Mouse (Mus musculus) gastrocnemius, postnatal 4 days (tissue): ENCODE results near the gene Arxes1. TPM values are rescaled to one million over a fixed set of nuclear protein-coding genes. Genes with fewer than 3 reads are reported as not detected.
"Not testable (repeated sequence)": the region's sequence is repeated elsewhere in the genome, so short reads cannot be mapped to it uniquely, and the experiment has no call there.

Experiments
- DNase-seq, 2 experiments: peaks; one replicate each; pipeline ENCODE4 v3.0.0; 2021 to 2022; ENCODE audit warnings: low spot score in 2 of 2, mixed read lengths in 2 of 2
- long read RNA-seq, 2 experiments: library from polyadenylated mRNA; stranded (forward); transcript quantifications; one replicate each; pipeline ENCODE4 v2.0.0; 2021
- total RNA-seq, 2 experiments: library from RNA; stranded (reverse); gene quantifications; 2 replicates each; pipeline ENCODE4 v1.2.3; 2021

The Arxes1 gene
- 1 to 10 TPM; 3.1 to 5.5 TPM for total RNA-seq
- long read RNA-seq, experiment 1, transcript Arxes1-201 (1 exons, 1,580 nt), result major isoform, 18 of 18 reads
- long read RNA-seq, experiment 1, partial matches to known transcripts, result 0 of 18 reads
- long read RNA-seq, experiment 1, other reads (novel, unspliced or antisense), result 0 of 18 reads
- long read RNA-seq, experiment 2, transcript Arxes1-201 (1 exons, 1,580 nt), result major isoform, 9 of 9 reads
- long read RNA-seq, experiment 2, partial matches to known transcripts, result 0 of 9 reads
- long read RNA-seq, experiment 2, other reads (novel, unspliced or antisense), result 0 of 9 reads

DNA sequence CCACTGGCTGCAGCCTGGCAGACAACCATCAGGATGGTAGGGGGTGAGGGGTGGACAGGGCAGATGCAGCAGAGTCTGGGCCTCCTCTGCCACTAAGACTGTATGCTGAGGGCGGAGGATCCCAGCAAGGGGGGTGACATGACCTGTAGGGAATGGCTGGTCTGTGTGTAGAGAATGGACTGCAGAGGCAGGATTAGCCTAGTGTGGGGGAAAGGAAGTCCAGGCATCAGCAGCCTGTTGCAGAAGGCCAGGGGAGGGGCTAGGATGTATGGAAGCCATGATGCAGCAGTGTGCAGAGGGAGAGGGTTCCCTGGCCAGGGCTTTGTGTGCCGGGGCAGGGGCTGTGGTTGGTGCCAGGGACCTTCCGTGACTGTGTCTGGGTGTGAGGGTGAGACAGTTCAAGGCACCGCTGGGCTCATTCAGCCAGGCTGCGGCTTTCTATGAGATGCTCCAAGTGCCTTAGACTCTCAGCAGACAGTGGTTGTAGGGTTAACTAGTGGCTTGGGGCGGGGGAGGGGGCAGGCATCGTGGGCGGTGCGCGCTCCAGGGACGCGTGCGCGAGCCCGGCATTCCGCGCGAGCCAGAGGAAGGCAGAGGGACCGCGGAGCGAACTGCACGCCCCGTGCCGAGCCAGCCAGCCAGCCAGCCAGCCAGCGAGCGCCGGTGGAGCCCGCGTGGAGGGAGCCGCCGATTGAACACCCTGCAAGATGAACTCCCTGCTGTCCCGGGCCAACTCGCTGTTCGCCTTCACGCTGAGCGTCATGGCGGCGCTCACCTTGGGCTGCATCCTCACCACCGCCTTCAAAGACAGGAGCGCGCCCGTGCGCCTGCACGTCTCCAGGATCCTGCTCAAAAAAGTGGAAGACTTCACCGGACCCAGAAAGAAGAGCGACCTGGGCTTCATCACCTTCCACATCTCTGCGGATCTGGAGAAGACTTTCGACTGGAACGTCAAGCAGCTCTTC lies at the start of gene Arxes1:
Arxes1 (plus strand) TSS at position 569 of the 965 bp plus-strand sequence.
- DNase-seq, result peak in 1 of 2 experiments; percentile 9

DNA sequence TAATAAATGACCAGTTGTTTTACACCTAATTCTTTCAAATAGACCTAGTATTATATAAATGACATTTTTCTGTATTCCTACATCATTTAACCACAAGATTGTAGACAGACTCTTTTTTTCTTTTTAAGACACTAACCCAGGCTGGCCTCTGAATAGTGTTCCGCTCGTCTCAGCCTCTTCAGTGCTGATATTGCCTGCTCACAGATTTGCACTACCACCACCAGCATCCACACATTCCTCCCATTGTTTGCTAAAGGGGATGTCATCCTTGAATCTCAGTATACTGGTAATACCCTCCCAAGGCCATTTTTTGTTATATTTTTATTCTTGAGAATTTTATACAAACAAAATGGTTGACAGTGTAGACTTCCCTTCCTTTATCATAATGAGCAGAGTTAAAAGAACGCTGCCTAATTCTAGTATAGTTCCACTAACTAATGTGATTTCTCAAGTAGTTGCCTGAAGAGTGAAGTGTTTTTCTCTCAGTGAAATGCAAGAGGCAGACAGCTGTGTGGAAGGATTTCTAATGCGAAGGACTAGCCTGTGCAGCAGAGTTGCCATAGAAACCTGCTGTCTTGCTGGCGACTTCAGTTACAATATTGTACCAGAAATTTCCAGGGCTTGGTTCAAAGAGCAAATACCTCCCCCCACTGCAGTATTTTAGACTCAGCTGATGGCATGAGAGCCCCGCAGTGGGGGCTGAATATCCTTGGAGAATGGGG lies 48.5 kb upstream of the Arxes1 start:
- no peak for DNase-seq

DNA sequence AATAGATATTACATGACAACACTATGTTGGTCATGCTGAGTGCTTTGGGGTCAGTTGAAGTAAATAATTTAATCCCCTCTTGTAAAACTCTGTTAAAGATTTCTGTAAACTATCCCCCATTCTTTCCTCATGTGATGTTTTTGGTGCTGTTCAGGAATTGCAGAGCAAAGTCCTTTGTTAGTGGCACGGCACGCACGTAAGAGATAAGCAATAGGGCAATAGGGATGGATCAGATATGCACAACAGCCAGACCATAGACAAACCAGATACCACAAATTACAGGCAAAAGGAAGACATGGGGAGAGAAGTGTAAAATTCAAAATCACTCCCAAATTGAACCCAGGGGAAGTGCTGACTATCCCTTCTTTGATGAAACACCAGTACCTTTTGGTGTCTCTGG lies 46.9 kb upstream of the Arxes1 start:
- DNase-seq, result no peak

DNA sequence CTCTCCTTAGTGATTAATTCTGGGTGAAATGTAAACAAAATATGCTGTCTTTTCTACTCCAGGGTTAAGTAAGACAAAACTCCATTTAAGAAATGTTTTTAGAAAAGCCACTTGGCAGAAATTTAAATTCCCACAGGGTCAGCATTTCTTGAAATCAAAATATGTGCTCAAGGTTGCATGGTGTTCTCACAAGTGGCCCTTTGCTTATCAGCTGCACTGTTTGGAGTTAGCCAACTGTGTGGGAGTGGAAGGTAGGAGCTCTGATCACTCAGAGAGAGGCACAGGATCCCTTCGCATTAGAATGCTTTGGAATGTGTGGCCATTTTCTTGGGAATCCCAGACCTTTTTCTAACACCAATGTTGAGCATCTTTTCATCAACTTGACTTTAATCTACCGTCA lies 42.5 kb upstream of the Arxes1 start:
- no peak for DNase-seq

DNA sequence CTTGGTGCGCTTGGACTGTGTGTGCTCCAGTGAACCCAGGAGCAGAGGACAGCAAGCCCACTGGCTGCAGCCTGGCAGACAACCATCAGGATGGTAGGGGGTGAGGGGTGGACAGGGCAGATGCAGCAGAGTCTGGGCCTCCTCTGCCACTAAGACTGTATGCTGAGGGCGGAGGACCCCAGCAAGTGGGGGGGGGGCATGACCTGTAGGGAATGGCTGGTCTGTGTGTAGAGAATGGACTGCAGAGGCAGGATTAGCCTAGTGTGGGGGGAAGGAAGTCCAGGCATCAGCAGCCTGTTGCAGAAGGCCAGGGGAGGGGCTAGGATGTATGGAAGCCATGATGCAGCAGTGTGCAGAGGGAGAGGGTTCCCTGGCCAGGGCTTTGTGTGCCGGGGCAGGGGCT lies 40.0 kb upstream of the Arxes1 start:
- DNase-seq, result not testable (repeated sequence)

DNA sequence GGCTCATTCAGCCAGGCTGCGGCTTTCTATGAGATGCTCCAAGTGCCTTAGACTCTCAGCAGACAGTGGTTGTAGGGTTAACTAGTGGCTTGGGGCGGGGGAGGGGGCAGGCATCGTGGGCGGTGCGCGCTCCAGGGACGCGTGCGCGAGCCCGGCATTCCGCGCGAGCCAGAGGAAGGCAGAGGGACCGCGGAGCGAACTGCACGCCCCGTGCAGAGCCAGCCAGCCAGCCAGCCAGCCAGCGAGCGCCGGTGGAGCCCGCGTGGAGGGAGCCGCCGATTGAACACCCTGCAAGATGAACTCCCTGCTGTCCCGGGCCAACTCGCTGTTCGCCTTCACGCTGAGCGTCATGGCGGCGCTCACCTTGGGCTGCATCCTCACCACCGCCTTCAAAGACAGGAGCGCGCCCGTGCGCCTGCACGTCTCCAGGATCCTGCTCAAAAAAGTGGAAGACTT lies 39.5 kb upstream of the Arxes1 start, which contains the start of gene Arxes2:
Arxes2 (plus strand) TSS at position 161 of the 456 bp plus-strand sequence.
- DNase-seq, result peak in 1 of 2 experiments; percentile 16

DNA sequence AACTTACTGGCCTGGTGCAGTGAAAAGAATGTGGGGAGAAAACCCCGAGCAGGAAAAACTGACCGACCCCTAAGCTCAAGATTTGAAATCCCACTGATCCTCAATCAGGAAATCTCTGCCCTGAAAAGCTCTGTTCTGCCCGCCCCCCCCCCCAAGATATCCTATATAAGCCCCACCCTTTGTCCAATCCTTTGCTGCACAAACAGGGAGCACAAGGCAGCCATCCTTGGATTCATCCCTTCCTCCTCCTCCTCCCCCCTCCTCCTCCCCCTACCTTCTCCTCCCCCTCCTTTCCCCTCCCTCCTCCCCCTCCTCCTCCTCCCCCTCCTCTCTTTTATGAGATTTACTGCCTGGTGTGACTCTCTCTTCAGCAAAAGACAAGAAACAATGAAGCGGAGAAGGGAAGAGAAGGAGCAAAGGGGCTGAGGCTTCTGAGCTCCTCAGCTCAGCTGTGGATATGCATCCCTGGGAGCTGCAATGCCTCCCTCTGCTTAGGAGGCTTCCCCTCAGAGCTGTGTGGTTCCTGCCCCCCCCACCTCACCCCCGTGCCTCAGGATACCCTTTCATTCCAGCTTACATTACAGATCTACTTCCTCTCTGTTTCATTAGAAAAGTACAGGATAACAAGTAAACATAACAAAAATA lies 25.8 kb upstream of the Arxes1 start:
- DNase-seq, result no peak

DNA sequence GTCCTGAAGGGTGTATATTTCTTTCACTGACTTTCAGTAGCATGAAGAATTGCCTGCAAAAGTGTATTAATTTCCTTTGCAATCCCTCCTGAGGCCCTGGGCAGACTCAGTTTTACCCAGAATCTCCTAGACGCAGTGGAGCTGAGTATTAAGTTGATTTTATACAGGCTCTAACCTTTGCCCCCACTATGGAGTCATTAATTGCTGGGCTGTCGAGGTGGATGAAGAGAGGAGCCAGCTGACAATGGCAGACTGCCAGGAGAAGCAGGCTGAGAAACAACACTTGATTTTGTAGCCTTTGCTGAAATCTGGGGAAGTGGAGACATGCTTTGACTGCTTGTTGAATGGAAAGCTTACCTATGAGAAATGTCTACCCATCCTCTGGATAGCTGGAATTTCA lies 18.8 kb upstream of the Arxes1 start:
- DNase-seq, result no peak

DNA sequence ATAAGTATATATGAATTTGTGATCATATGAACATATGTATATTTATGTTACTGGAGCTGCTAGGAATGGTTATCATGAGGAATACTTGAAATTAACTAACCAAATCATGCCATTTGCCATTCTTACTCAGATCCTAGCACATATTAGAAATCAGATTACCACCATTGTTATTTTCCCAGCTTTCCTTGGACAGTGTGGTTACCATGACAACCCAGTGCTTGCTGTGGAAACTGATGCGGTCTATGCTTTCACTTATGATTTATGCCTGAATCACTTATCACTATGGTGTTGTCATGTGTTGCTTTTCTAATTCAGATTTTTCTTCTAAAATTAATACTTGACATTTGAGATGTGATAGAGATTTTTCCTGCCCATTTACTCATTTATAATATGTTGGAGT lies 2.8 kb upstream of the Arxes1 start:
- no peak for DNase-seq

DNA sequence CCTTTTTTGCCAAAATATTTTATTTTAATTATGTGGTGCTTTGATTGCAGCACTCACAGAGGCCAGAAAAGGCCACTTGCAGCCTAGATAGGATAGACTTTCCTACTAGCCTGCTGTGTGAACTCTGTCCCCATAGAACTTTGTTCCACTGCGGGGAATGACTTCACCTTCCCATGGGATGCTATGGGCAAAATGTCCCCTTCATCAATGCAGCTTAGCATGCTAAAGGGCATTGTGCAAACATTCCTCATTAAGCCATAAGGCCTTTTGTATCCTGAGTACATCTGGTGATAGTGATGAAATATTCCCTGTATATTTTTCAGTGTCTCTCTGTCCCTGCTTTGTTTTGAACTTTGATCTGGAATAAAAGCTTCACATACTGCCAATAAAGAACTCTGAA lies 10.6 kb downstream of the Arxes1 start:
- no peak for DNase-seq

DNA sequence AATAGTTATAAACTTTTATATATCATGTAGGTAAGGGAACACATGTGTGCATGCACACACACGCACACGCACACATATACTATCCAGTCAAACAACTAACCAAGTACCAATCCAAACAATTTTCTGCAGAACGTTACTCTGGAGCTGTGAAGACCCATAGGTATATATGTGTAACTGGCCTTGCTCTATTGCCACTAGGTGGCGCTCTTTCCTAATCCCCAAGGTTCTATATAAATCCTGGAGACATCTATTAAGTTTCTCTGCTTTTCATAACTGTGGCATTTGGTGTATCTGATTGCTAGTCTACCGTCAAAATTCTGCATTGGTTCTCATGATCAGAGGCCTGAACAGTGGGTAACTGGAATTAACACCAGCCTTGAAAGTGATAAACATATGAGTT lies 14.4 kb downstream of the Arxes1 start:
- DNase-seq, result peak in 1 of 2 experiments; percentile 25

DNA sequence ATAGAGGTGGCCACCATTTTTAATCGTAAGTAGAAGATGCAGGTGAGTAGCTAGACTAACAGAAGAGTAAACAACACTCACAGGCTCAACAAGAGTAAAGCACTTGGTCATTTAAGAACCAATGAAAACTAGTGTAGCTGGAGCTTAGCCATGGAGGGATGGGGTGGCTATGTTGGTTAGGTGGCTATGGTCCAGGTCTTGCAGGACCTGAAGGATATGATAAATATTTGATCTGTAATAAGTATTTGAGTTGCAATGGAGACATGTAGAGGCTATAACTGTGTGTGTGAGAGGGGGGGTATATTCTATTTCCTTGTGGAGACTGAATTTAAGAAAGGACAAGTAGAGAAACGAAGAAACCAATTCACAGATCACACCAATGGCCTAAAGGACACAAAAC lies 18.1 kb downstream of the Arxes1 start:
- DNase-seq, result no peak

DNA sequence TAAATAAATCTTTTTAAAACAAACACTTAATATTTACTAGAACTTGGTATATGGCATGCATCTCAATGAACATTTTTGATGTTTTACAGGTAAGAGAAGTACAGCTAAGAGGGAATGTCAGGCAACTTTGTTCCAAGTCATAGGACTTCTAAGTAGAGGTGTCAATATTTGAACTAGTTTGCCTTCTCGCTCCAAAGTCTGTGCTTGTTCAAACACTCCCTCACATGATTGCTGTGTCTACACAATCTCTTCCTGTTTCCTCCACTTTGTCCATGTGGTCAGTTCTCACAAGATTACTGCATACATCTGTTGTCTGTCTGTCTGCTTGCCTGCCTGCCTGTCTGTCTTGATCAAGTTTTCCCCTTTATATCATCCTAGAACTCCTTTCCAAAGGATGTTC lies 27.5 kb downstream of the Arxes1 start:
- DNase-seq, result no peak

DNA sequence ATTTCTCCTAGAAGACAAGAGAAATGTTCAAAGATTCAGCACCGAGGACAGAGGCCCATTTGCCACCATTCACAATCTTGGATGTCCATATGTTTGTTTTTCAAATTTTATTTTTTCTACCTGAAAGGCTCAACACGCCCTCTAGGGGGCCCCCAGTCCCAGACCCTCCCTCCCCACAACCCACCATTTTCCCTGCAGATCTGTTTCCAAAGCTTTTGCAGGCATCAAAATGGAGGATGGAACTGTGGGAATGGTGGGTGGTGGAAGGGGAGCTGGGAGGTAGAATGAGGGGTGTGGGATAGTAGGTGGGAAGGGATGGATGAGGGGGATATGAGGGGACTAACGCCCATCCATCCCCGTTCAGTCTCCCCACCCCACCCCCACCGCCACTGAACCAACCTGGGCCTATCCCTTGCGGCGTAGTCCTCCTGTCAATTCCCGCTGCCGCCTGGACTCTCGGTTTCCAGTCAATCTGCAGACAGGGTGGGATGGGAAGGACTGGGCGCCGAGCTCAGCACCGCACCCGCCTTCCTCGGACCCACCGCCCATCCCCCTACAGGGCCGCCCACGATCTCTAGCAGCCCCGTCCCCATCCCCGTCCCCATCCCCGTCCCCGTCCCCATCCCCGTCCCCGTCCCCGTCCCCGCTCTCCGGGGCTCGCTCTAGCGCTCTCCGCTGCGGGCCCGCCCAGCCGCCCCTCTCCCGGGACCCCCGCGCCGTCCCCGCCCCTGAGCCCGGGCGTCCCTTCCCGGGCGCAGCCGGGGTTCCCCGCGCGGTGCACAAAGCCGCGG lies 34.2 kb downstream of the Arxes1 start:
- not testable (repeated sequence) for DNase-seq

DNA sequence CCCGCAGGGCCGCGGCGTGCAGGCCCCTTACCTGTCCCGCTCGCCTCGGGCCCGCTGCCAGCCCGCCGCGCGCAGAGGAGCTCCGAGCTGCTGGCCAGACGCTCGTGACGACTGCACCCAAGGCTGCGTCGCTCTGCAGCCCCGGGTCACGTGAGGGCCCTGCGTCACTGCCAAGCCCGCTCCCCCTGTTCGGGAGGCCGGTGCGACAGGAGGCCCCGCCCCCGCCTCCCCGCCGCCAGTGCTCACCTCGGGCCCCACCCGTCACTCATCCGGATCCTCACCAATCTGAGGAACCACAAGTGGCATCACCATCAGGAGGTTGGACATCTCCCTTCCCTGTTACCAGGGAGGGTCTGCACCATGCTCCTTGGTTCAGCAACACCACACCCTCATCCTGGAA lies 34.9 kb downstream of the Arxes1 start, which contains the start of gene Bex2:
Bex2 (minus strand) TSS at position 217 of the 400 bp plus-strand sequence.
- not testable (repeated sequence) for DNase-seq

Other genes starting within 250 kb of the Arxes1 start
- gene Bhlhb9, start 235.8 kb upstream of the Arxes1 start, total RNA-seq, result 10 to 100 TPM; 33.0 to 40.2 TPM
- 10 to 100 TPM; 16.4 to 21.1 TPM for gene Gprasp2, start 194.3 kb upstream of the Arxes1 start, total RNA-seq
- gene Arxes2, start 39.5 kb upstream of the Arxes1 start, total RNA-seq, result 1 to 10 TPM; 7.7 to 8.8 TPM
- gene Bex2, start 34.9 kb downstream of the Arxes1 start, total RNA-seq, result 1 to 10 TPM; 1.6 to 7.4 TPM
- gene Nxf3, start 51.9 kb downstream of the Arxes1 start, total RNA-seq, result not detected
- under 1 TPM; 0.74 to 0.96 TPM for gene Bex4, start 105.6 kb downstream of the Arxes1 start, total RNA-seq
- 10 to 100 TPM; 61.9 to 77.7 TPM for gene Tceal8, start 139.0 kb downstream of the Arxes1 start, total RNA-seq
- gene Tceal5, start 170.5 kb downstream of the Arxes1 start, total RNA-seq, result 100 to 1,000 TPM; 118 to 136 TPM
- 1,000 to 10,000 TPM; 1,198 to 1,219 TPM for gene Tceal7, start 181.4 kb downstream of the Arxes1 start, total RNA-seq
- gene Bex1, start 182.1 kb downstream of the Arxes1 start, total RNA-seq, result 100 to 1,000 TPM in 1 of 2 experiments, 10 to 100 TPM in 1; 96.8 to 121 TPM
- gene Tceal9, start 211.7 kb downstream of the Arxes1 start, total RNA-seq, result 100 to 1,000 TPM; 145 to 154 TPM
- 10 to 100 TPM; 58.9 to 72.6 TPM for gene Bex3, start 236.9 kb downstream of the Arxes1 start, total RNA-seq